Mouse (Mus musculus): ENCODE measurements around the gene Nfe2. TPM values are rescaled to one million over a fixed set of nuclear protein-coding genes. Genes with fewer than 3 reads are reported as not detected.

The Nfe2 gene
- total and polyA plus RNA-seq, 3 experiments = 0.14 TPM; not detected in 2

DNA sequence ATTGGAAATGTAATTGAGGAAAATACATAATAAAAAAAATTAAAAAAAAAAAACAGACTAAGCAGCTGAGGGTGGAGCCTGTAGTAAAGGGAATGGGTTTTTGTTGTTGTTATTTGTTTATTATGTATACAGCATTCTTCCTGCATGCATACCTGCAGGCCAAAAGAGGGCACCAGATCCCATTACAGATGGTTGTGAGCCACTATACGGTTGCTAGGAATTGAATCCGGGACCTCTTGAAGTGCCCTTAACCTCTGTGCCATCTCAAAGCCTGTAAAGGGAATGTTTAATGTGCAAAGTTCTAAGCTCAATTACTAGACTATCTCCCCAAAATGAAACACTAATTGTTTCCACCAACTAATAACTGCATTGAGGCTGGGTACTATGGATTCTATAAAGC is 34.0 kb downstream of the Nfe2 start:
- H3K36me3 ChIP-seq (replicated peaks in 1 of 2; ENCODE audit: control insufficient read depth in 1 of 2, insufficient read depth in 1 of 2, low read length in 1 of 2) = peaks cover 4 to 50% of the 10 kb centered on the region in 2 experiments

DNA sequence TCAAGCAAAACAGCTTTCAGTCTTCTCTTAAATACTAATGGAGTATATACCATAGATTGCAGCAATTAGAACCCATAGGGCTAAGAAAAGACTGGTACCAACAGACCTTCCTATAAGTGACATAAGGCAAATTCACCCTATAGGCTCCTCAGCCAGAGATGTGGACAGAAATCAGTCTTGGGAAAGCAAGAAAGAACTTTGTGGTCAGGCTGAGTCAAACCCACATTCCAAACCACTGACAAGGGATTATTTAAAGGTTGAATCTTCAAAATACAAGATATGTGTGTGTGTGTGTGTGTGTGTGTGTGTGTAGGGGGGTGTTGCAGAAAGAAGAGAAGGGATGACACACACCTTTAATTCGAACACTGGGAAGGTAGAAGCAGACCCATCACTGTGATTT is 36.8 kb downstream of the Nfe2 start:
- Histone ChIP-seq H3K4me2 (ENCODE audit: insufficient read depth, low read depth, poor library complexity, severe bottlenecking) (no peak overlapping the region), H3K27me3 (replicated peaks) (no peaks in the 10 kb centered on the region), H3K4me3 (replicated peaks in 1 of 3; ENCODE audit: low read depth in 2 of 3, low read length in 2 of 3, poor library complexity in 1 of 3) (no peak overlapping the region), H3K9ac (ENCODE audit: insufficient read depth, low read depth) (no peak overlapping the region), H3K79me2 (replicated peaks; ENCODE audit: control insufficient read depth, extremely low read depth, insufficient read depth, poor library complexity, severe bottlenecking) (peaks cover 86% of the 10 kb centered on the region), H3K36me3 (replicated peaks in 1 of 2; ENCODE audit: control insufficient read depth in 1 of 2, insufficient read depth in 1 of 2, low read length in 1 of 2) (peaks cover 4 to 46% of the 10 kb centered on the region in 2 experiments), H3K27ac (ENCODE audit: insufficient read depth, low read depth) (no peak overlapping the region), H3K9me3 (replicated peaks; ENCODE audit: low read length) (no peaks in the 10 kb centered on the region), H3K4me1 (ENCODE audit: control insufficient read depth in 1 of 2, insufficient read depth in 2 of 2) (peaks cover 0 to 31% of the 10 kb centered on the region in 2 experiments; a peak in 2 of 4 replicates)
- DNase-seq (ENCODE audit: extremely low read depth) = no peak
- TF ChIP-seq RAD21 (IDR thresholded peaks at IDR 0.05; ENCODE audit: low read depth, low read length) (no peak), ZNF384 (IDR thresholded peaks at IDR 0.05; ENCODE audit: low read depth, low read length) (no peak), CHD1 (IDR thresholded peaks at IDR 0.05; ENCODE audit: low read depth, low read length) (no peak), CHD2 (IDR thresholded peaks at IDR 0.05; ENCODE audit: low read length) (no peak), MYC (IDR thresholded peaks at IDR 0.05; ENCODE audit: low read depth, low read length) (no peak), USF2 (conservative IDR thresholded peaks at IDR 0.05; ENCODE audit: low read depth, low read length) (no peak), POLR2AphosphoS2 (IDR thresholded peaks at IDR 0.05; ENCODE audit: low read depth, low read length) (no peak), BHLHE40 (IDR thresholded peaks at IDR 0.05; ENCODE audit: low read depth, low read length) (no peak), NRF1 (IDR thresholded peaks at IDR 0.05; ENCODE audit: low read depth, low read length) (no peak), KAT2A (IDR thresholded peaks at IDR 0.05; ENCODE audit: insufficient replicate concordance, low read length) (no peak)
- dilution Hi-C loops (cut with MboI; ENCODE audit: extremely low pct_ligation_motif_present, extremely low pct_unique_long_range_greater_than_20kb, low sequenced_read_pairs) = no loop called here
- in situ Hi-C loops (cut with MboI; ENCODE audit: low pct_ligation_motif_present, low pct_unique_long_range_greater_than_20kb, low sequenced_read_pairs) = no loop called here

More for the DNA sequence above, 34.0 kb downstream of the Nfe2 start:
- in situ Hi-C loops (cut with MboI; ENCODE audit: low pct_ligation_motif_present, low pct_unique_long_range_greater_than_20kb, low sequenced_read_pairs) (no loop called here), dilution Hi-C loops (cut with MboI; ENCODE audit: extremely low pct_ligation_motif_present, extremely low pct_unique_long_range_greater_than_20kb, low sequenced_read_pairs) (no loop called here)
- TF ChIP-seq CTCF (conservative IDR thresholded peaks at IDR 0.05 in 1 of 2, IDR thresholded peaks at IDR 0.05 in 1 of 2; ENCODE audit: low read depth in 2 of 2, low read length in 2 of 2) = peak in 1 of 2 experiments; percentile 21; a peak in 1 of 4 replicates
- no peak for TF ChIP-seq KAT2A (IDR thresholded peaks at IDR 0.05; ENCODE audit: insufficient replicate concordance, low read length)
- TF ChIP-seq CHD2 (IDR thresholded peaks at IDR 0.05; ENCODE audit: low read length) = no peak
- no peak for TF ChIP-seq MAZ (IDR thresholded peaks at IDR 0.05; ENCODE audit: low read depth, low read length)
- TF ChIP-seq E2F4 (IDR thresholded peaks at IDR 0.05; ENCODE audit: insufficient replicate concordance, low read depth, low read length) = no peak
- no peak for TF ChIP-seq MAFK (IDR thresholded peaks at IDR 0.05; ENCODE audit: insufficient replicate concordance, low read length)
- no peaks in the 10 kb centered on the region for H3K27me3 ChIP-seq (replicated peaks)
- no peak overlapping the region for H3K9ac ChIP-seq (ENCODE audit: insufficient read depth, low read depth)
- no peaks in the 10 kb centered on the region for H3K9me3 ChIP-seq (replicated peaks; ENCODE audit: low read length)
- DNase-seq (ENCODE audit: extremely low read depth) = no peak
- peaks cover 6 to 28% of the 10 kb centered on the region in 2 experiments; a peak in 3 of 4 replicates for H3K4me1 ChIP-seq (ENCODE audit: control insufficient read depth in 1 of 2, insufficient read depth in 2 of 2)
- H3K4me2 ChIP-seq (ENCODE audit: insufficient read depth, low read depth, poor library complexity, severe bottlenecking) = no peak overlapping the region
- no peak overlapping the region for H3K27ac ChIP-seq (ENCODE audit: insufficient read depth, low read depth)
- H3K79me2 ChIP-seq (replicated peaks; ENCODE audit: control insufficient read depth, extremely low read depth, insufficient read depth, poor library complexity, severe bottlenecking) = peaks cover 88% of the 10 kb centered on the region
- no peak overlapping the region for H3K4me3 ChIP-seq (replicated peaks in 1 of 3; ENCODE audit: low read depth in 2 of 3, low read length in 2 of 3, poor library complexity in 1 of 3)

DNA sequence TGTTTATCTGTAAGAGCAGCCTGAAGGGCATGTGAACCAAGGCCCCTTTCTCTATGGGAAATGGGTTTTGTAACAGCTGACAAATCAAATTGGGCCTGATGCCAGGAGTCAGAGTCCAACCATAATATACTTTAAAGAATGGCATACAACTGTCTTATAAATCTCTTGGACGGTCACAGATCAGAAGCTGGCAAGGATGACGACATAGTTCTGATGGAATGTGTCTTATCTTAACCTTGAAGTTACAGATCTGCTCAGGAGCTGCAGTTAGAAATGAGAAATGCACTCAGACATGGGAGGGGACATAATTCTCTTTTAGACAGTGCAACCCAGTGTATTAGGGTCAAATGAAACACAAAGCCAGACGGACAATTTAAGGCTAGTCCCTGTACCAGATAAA is 37.4 kb downstream of the Nfe2 start:
- no peaks in the 10 kb centered on the region for H3K9me3 ChIP-seq (replicated peaks; ENCODE audit: low read length)
- no peak for DNase-seq (ENCODE audit: extremely low read depth)

More for the DNA sequence above, 37.4 kb downstream of the Nfe2 start:
- TF ChIP-seq ETS1 (conservative IDR thresholded peaks at IDR 0.05; ENCODE audit: low read depth, low read length) = no peak
- TF ChIP-seq ZNF384 (IDR thresholded peaks at IDR 0.05; ENCODE audit: low read depth, low read length) = no peak
- TF ChIP-seq CHD1 (IDR thresholded peaks at IDR 0.05; ENCODE audit: low read depth, low read length) = no peak
- no peak for TF ChIP-seq NRF1 (IDR thresholded peaks at IDR 0.05; ENCODE audit: low read depth, low read length)
- TF ChIP-seq BHLHE40 (IDR thresholded peaks at IDR 0.05; ENCODE audit: low read depth, low read length) = no peak
- TF ChIP-seq IRF4 (IDR thresholded peaks at IDR 0.05; ENCODE audit: low read depth, low read length) = no peak
- TF ChIP-seq SMC3 (IDR thresholded peaks at IDR 0.05; ENCODE audit: low read depth, low read length) = no peak
- no peak for TF ChIP-seq ELF1 (IDR thresholded peaks at IDR 0.05; ENCODE audit: low read depth, low read length)
- no peak for TF ChIP-seq ZKSCAN1 (IDR thresholded peaks at IDR 0.05; ENCODE audit: borderline replicate concordance, low read depth, low read length)
- TF ChIP-seq SIN3A (IDR thresholded peaks at IDR 0.05; ENCODE audit: low read length) = no peak
- TF ChIP-seq E2F4 (IDR thresholded peaks at IDR 0.05; ENCODE audit: insufficient replicate concordance, low read depth, low read length) = no peak
- no peak for TF ChIP-seq KAT2A (IDR thresholded peaks at IDR 0.05; ENCODE audit: insufficient replicate concordance, low read length)
- no peak for TF ChIP-seq JUN (IDR thresholded peaks at IDR 0.05; ENCODE audit: insufficient read depth, low read depth, low read length)
- TF ChIP-seq UBTF (IDR thresholded peaks at IDR 0.05; ENCODE audit: low read depth, low read length) = no peak
- no peak for TF ChIP-seq EP300 (IDR thresholded peaks at IDR 0.05; ENCODE audit: low read length)
- no peak for TF ChIP-seq USF2 (conservative IDR thresholded peaks at IDR 0.05; ENCODE audit: low read depth, low read length)
- Histone ChIP-seq H3K9ac (ENCODE audit: insufficient read depth, low read depth) (no peak overlapping the region), H3K4me2 (ENCODE audit: insufficient read depth, low read depth, poor library complexity, severe bottlenecking) (no peak overlapping the region), H3K27ac (ENCODE audit: insufficient read depth, low read depth) (no peak overlapping the region), H3K4me3 (replicated peaks in 1 of 3; ENCODE audit: low read depth in 2 of 3, low read length in 2 of 3, poor library complexity in 1 of 3) (no peak overlapping the region), H3K36me3 (replicated peaks in 1 of 2; ENCODE audit: control insufficient read depth in 1 of 2, insufficient read depth in 1 of 2, low read length in 1 of 2) (peaks cover 4 to 46% of the 10 kb centered on the region in 2 experiments), H3K79me2 (replicated peaks; ENCODE audit: control insufficient read depth, extremely low read depth, insufficient read depth, poor library complexity, severe bottlenecking) (peaks cover 86% of the 10 kb centered on the region), H3K4me1 (ENCODE audit: control insufficient read depth in 1 of 2, insufficient read depth in 2 of 2) (peaks cover 3 to 37% of the 10 kb centered on the region in 2 experiments), H3K27me3 (replicated peaks) (no peaks in the 10 kb centered on the region)
- in situ Hi-C loops (cut with MboI; ENCODE audit: low pct_ligation_motif_present, low pct_unique_long_range_greater_than_20kb, low sequenced_read_pairs) (no loop called here), dilution Hi-C loops (cut with MboI; ENCODE audit: extremely low pct_ligation_motif_present, extremely low pct_unique_long_range_greater_than_20kb, low sequenced_read_pairs) (no loop called here)

Measured in CH12.LX (cell line).